Mouse (Mus musculus) olfactory bulb, adult 2 months (tissue): Measurements from ENCODE around the gene Mag.

Source experiments
- CTCF ChIP-seq: fragments of 200-500 bp; IDR thresholded peaks from 2 replicates; pipeline ENCODE4 v1.5.1; 2012; ENCODE audit warnings: low read depth, mild to moderate bottlenecking, low read length, moderate library complexity; ENCODE audit not compliant: insufficient read depth
- POLR2A ChIP-seq: fragments of 200-500 bp; IDR thresholded peaks from 2 replicates; pipeline ENCODE4 v1.6.1; 2012; ENCODE audit warnings: mild to moderate bottlenecking, low read depth, low read length, moderate library complexity; ENCODE audit not compliant: insufficient read depth

GRCm38 (mm10) chr7:30917219-30917618, 2.5 kb upstream of the Mag start:
- TF ChIP-seq CTCF (no peak), POLR2A (no peak)
